Mouse (Mus musculus) forebrain, embryonic 12.5 days (tissue): ENCODE data around the gene Mib2. TPM values are rescaled to one million over a fixed set of nuclear protein-coding genes. Genes with fewer than 3 reads are reported as not detected.

Source experiments
- polyA plus RNA-seq: library from polyadenylated mRNA; unstranded; fragments of >200 nt; fragmentation: Nextera tagmentation; extraction: Ambion mirVana; gene quantifications from 2 replicates; pipeline ENCODE4 v1.2.1, GENCODE M21; 2016

Mib2 gene
- polyA plus RNA-seq, 1 experiment from 2014 or later: 30.7 TPM

Other genes with a start within 250 kb of the Mib2 start
- gene Tmem52, start 200.1 kb downstream of the Mib2 start, polyA plus RNA-seq: not detected in 2 replicates
- gene Gnb1, start 177.8 kb downstream of the Mib2 start, polyA plus RNA-seq: 667 and 781 TPM in 2 replicates
- gene Nadk, start 106.8 kb downstream of the Mib2 start, polyA plus RNA-seq: 93.5 and 101 TPM in 2 replicates
- 12.9 and 14.1 TPM in 2 replicates for gene Slc35e2, start 67.8 kb downstream of the Mib2 start, polyA plus RNA-seq
- gene Cdk11b, start 44.3 kb downstream of the Mib2 start, polyA plus RNA-seq: 91.6 and 97.7 TPM in 2 replicates
- not detected in 2 replicates for gene Gm10563, start 23.8 kb downstream of the Mib2 start, polyA plus RNA-seq
- gene Mmp23, start 15.8 kb downstream of the Mib2 start, polyA plus RNA-seq: 2.2 and 2.4 TPM in 2 replicates
- gene Fndc10, start 25.1 kb upstream of the Mib2 start, polyA plus RNA-seq: 2.4 and 5.9 TPM in 2 replicates
- gene Ssu72, start 35.6 kb upstream of the Mib2 start, polyA plus RNA-seq: 137 and 139 TPM in 2 replicates
- gene Tmem240, start 65.6 kb upstream of the Mib2 start, polyA plus RNA-seq: 2.5 and 3.2 TPM in 2 replicates
- 95.3 and 99.0 TPM in 2 replicates for gene Atad3a, start 91.9 kb upstream of the Mib2 start, polyA plus RNA-seq
- gene Vwa1, start 105.5 kb upstream of the Mib2 start, polyA plus RNA-seq: 9.8 and 11.5 TPM in 2 replicates
- gene Tmem88b, start 116.7 kb upstream of the Mib2 start, polyA plus RNA-seq: 0.22 and 0.35 TPM in 2 replicates
- gene Ankrd65, start 121.2 kb upstream of the Mib2 start, polyA plus RNA-seq: not detected in 2 replicates
- gene Mrpl20, start 133.7 kb upstream of the Mib2 start, polyA plus RNA-seq: 209 and 210 TPM in 2 replicates
- gene Ccnl2, start 143.3 kb upstream of the Mib2 start, polyA plus RNA-seq: 195 and 202 TPM in 2 replicates
- gene Aurkaip1, start 162.1 kb upstream of the Mib2 start, polyA plus RNA-seq: 131 and 132 TPM in 2 replicates
- 22.9 and 24.3 TPM in 2 replicates for gene Mxra8, start 170.5 kb upstream of the Mib2 start, polyA plus RNA-seq
- gene Dvl1, start 178.2 kb upstream of the Mib2 start, polyA plus RNA-seq: 6.1 and 9.2 TPM in 2 replicates
- 0.51 and 0.61 TPM in 2 replicates for gene Tas1r3, start 194.2 kb upstream of the Mib2 start, polyA plus RNA-seq
- 17.9 and 23.4 TPM in 2 replicates for gene Cptp, start 200.2 kb upstream of the Mib2 start, polyA plus RNA-seq
- gene Ints11, start 200.3 kb upstream of the Mib2 start, polyA plus RNA-seq: 92.2 and 94.1 TPM in 2 replicates
- gene Pusl1, start 222.6 kb upstream of the Mib2 start, polyA plus RNA-seq: 44.6 and 48.8 TPM in 2 replicates
- 47.9 and 57.2 TPM in 2 replicates for gene Acap3, start 222.6 kb upstream of the Mib2 start, polyA plus RNA-seq